Mouse (Mus musculus): ENCODE results near the gene Olfr127.
"Not testable (repeated sequence)": the region's sequence is repeated elsewhere in the genome, so short reads cannot be mapped to it uniquely, and the experiment has no call there.

Gene Olfr127

DNA sequence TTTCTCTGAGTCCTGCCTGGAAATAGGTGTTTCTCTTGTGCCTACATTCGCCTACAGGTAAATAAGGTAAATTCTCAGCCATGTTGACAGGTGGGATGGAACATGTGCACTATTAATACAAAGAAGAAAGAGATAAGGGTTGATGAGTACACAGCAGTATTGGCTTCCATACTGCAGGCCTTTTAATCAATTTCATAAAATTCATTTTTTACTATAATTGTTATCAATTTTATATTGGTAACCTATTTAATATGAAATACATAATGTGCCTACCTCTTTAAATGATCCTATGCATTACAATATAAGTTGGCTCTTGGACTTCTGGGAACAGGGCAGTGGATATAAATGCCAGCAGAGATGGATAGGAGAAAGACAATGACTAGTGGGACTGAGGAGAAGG, at the start of gene Olfr127:
Olfr127 (plus strand) TSS at position 301 of the 400 bp plus-strand sequence.
- DNase-seq = no peak

DNA sequence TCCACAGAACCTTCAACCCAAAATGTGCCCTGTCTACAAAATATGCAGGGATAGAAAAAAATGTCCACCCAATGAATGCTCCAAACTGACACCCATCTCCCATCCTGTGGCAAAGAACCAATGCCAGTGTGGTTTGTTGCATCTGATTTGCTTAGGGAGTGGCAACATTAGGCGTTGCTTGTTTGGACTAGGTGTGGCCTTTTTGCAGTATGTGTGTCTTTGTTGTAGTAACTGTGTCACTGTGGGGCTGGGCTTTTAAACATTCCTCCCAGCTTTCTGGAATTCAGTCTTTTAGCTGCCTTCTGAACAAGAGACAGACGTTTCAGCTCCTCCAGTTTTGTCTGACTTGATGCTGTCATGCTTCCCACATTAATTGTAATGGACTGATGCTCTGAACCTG, 36.3 kb upstream of the Olfr127 start:
- no peak for DNase-seq

DNA sequence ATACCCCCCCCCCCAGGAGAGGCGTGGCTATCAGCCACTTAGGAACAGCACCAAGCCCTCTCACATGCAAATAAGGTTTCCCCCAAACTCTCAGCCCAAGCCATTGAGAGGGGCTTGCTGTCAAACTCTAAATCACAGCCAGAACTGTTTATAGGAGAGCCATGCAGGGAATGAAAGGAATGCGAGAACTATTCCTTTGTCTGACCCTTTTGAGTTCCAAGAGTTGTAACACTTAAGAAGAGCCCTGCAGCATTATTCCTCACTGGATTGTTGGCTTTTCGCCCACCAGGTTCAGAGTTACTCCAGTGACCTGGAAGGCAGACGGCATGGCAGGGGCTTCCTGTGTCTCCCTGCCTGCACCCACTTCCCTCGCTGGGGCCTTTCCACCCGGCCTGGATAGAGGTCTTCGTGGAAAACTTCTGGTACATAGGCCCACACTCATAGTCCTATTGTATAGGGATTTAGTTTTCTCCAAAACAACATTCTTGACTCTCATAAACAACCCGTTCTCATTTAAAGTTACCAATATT, 30.5 kb upstream of the Olfr127 start:
- no peak for DNase-seq

DNA sequence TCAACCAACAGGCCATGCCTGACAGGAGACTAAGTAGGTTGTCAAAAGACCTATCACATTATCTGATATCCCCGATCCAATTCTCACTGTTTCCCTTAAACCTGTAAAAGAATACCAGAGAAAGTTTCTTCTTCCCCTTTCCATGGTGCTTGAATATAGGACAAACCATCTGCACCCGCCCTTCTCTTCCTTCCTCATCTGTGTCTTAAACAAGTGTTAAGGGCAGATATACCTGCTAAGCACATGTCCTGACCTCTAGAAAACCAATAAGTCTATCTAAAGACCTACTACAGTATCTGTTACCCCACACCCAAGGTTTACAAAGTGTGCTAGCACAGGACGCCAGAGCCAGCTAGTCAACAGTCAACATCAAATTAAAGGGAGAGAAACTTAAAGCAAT, 26.4 kb upstream of the Olfr127 start:
- DNase-seq = no peak

DNA sequence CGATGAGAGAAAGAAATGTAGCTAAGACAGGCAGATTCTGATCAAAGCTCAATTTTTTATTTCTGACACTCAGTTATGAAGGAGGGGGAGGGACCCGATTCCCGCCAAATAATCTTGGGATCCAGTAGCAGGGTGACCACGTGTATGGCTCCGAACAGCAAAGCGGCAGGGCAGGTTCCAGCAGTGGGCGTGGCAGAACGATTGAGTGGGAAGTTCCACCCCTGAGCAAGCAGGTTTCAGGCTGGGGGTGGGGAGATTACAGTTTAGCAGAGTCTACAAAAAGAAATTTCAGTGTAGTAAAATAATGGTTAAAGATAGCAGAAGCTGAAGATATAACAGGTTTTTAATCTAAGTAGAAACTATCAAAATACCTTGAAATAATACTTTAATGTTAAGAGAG, 6.6 kb downstream of the Olfr127 start:
- DNase-seq = not testable (repeated sequence)

DNA sequence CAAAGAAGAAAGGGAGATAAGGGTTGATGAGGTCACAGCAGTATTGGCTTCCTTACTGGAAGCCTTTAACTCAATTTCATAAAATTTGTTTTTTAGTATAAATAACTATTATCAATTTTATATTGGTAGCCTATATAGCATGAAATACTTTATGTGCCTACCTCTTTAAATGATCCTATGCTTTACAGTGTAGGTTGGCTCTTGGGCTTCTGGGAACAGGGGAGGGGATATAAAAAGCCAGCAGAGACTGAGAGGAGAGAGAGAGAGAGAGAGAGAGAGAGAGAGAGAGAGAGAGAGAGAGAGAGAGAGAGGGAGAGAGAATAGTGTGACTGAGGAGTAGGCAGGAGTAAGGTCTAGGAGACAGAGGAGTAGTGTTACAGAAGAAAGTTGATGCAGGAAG, 20.0 kb downstream of the Olfr127 start, which contains the start of gene Olfr128:
Olfr128 (plus strand) TSS at position 301 of the 400 bp plus-strand sequence.
- DNase-seq = no peak

DNA sequence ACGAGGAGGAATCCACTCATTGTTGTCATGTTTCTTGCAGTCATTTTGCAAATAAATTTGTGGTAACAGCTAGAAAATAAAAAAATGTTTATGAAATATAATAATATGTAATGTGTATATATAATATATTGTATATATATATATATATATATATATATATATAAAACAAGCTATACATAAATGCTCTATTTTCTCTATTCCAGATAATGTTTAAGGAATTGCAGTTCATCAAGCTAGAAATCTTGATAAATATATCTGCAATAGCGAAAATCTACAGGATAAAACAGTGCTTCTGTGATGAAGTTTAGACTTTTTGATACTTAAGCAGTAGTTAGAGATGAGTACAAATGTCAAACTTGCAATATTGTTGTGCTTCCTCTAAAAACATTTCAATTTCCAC, 52.7 kb downstream of the Olfr127 start, which contains the start of gene Olfr761:
Olfr761 (minus strand) TSS at position 101 of the 400 bp plus-strand sequence.
- no peak for DNase-seq

Measured in lung, postnatal 10 days (tissue).